Mouse (Mus musculus): ENCODE data around the gene Csf3.

DNA sequence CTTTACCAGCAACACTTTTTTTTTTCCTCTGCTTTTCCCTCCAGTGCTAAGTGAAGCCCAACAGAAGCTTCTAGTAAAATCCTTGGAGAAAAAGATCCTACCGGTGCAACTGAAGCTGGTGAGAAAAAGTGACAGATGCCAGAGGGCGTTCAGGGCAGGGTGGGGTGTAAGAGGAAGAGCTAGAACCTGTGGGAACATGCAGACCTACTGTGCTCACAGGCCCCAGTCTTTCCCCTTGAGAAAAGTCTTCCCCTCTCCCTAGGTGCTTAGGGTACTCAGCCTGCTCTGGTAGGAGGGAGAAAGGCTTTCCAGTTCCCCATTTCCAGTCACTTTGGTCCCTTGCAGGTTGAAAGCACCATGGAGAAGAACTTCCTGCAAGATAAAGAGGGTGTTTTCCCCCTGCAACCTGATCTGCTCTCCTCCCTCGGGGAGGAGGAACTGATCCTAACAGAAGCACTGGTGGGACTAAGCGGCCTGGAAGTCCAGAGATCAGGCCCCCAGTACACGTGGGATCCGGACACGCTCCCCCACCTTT lies 25.2 kb upstream of the Csf3 start:
- TF ChIP-seq CTCF (IDR thresholded peaks at IDR 0.05; ENCODE audit: insufficient read depth, low read length) (no peak), POLR2A (IDR thresholded peaks at IDR 0.05; ENCODE audit: borderline replicate concordance, extremely low read depth, low read depth, low read length) (no peak)
